ENCODE assay signal across 33 mouse cellular contexts in the genomic region with DNA sequence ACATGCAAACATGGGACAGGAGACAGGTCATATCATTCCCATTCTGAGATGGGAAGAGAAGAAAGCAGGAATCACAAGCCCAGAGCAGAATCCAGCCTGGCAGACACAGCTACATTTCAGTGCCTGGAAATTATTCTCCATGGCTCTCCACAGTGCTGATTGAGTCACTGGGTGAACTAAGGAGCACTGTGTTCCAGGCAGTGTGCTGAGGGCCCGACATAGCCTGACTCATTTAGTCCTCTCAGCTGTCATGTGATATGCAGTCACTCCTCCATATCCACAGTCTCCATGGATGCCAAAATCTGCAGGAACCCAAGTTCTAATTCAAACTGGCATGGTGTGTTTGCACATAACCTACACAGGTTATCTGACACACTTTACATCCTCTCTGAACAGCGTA.
DNase-seq lines count a peak whose midpoint lies in the region; ATAC-seq and TF ChIP-seq lines count a peak whose summit lies in the region.
"Had no signal": no experiment of that assay in that cellular context is flagged by ENCODE, and none has a peak within 500 bp of the region (broad histone marks: within the 10 kb centered on the region; RNA-seq: fewer than 3 reads in every experiment).

No protein-coding gene starts in this region.

- no peak overlapping the region for H3K27ac ChIP-seq in forebrain, embryonic 16.5 days (ENCODE audit: low read length)
- H3K27ac ChIP-seq: embryonic facial prominence, embryonic 12.5 days; forebrain, embryonic 10.5 days; heart, embryonic 10.5 days; heart, embryonic 15.5 days; hindbrain, embryonic 12.5 days; kidney, postnatal 0 days; limb, embryonic 10.5 days; limb, embryonic 15.5 days; liver, embryonic 14.5 days; midbrain, embryonic 10.5 days had no signal

- peak; percentile 6 for DNase-seq in adrenal gland, adult 2 months
- no peak for DNase-seq in adrenal gland, adult 18-20 months (ENCODE audit: low spot score in 2 of 2)
- peak; percentile 23 for DNase-seq in 3134 (ENCODE audit: extremely low read depth, insufficient read length, low spot score)
- DNase-seq in NIH3T3 (ENCODE audit: low read depth), result peak; percentile 78
- no peak for DNase-seq in left cerebral cortex, postnatal 10 days (ENCODE audit: extremely low spot score in 1 of 2, low spot score in 2 of 2)
- DNase-seq: adrenal gland, postnatal 10 days; cerebellum, adult 11 months; cerebellum, adult 9-10 months; embryo, embryonic 11 days; forebrain, postnatal 0 days; gastrocnemius, postnatal 14 days; heart, postnatal 36 days; kidney, adult 8-10 months; kidney, postnatal 4 days; layer of hippocampus, postnatal 36 days; lung, embryonic 14.5 days; lung, postnatal 14 days; right cerebral cortex, postnatal 14 days; spleen, adult 18-20 months; thymus, postnatal 14 days had no signal

- H3K4me3 ChIP-seq in myocyte, result no peak overlapping the region
- H3K4me3 ChIP-seq in forebrain, embryonic 16.5 days (replicated peaks; ENCODE audit: low read length), result no peak overlapping the region
- H3K4me3 ChIP-seq: embryonic facial prominence, embryonic 12.5 days; forebrain, embryonic 10.5 days; heart, embryonic 10.5 days; heart, embryonic 15.5 days; hindbrain, embryonic 12.5 days; limb, embryonic 10.5 days; limb, embryonic 15.5 days; midbrain, embryonic 10.5 days had no signal

- H3K9me3 ChIP-seq in forebrain, embryonic 16.5 days (ENCODE audit: control insufficient read depth, low read length), result no peaks in the 10 kb centered on the region
- H3K9me3 ChIP-seq: embryonic facial prominence, embryonic 12.5 days; forebrain, embryonic 10.5 days; heart, embryonic 10.5 days; heart, embryonic 15.5 days; hindbrain, embryonic 12.5 days; limb, embryonic 10.5 days; limb, embryonic 15.5 days; midbrain, embryonic 10.5 days had no signal

- H3K4me1 ChIP-seq in forebrain, embryonic 16.5 days (replicated peaks; ENCODE audit: control insufficient read depth, insufficient read depth, low read length), result no peaks in the 10 kb centered on the region
- H3K4me1 ChIP-seq: embryonic facial prominence, embryonic 12.5 days; forebrain, embryonic 10.5 days; heart, embryonic 10.5 days; heart, embryonic 15.5 days; hindbrain, embryonic 12.5 days; limb, embryonic 10.5 days; limb, embryonic 15.5 days; midbrain, embryonic 10.5 days had no signal

- no peaks in the 10 kb centered on the region for H3K36me3 ChIP-seq in myocyte (ENCODE audit: control insufficient read depth, insufficient read depth)
- H3K36me3 ChIP-seq in forebrain, embryonic 16.5 days (ENCODE audit: control insufficient read depth, insufficient read depth), result no peaks in the 10 kb centered on the region
- H3K36me3 ChIP-seq: embryonic facial prominence, embryonic 12.5 days; forebrain, embryonic 10.5 days; heart, embryonic 10.5 days; heart, embryonic 15.5 days; hindbrain, embryonic 12.5 days; limb, embryonic 10.5 days; limb, embryonic 15.5 days; midbrain, embryonic 10.5 days had no signal

- no peak overlapping the region for H3ac ChIP-seq in myocyte (ENCODE audit: control insufficient read depth, insufficient read length)

- H3K9ac ChIP-seq in forebrain, embryonic 16.5 days (replicated peaks; ENCODE audit: low read depth, low read length), result no peak overlapping the region
- H3K9ac ChIP-seq: embryonic facial prominence, embryonic 12.5 days; forebrain, postnatal 0 days; heart, embryonic 15.5 days; hindbrain, embryonic 12.5 days; limb, embryonic 15.5 days; liver, embryonic 14.5 days; lung, embryonic 14.5 days had no signal

- ATAC-seq in forebrain, embryonic 16.5 days, result no peak
- ATAC-seq: forebrain, postnatal 0 days; intestine, embryonic 16.5 days had no signal

- H3K79me2 ChIP-seq in myocyte (ENCODE audit: control insufficient read depth, insufficient read depth), result no peaks in the 10 kb centered on the region

- intact Hi-C loops in left cerebral cortex, postnatal 10 days (cut with DNase I), result no loop called here

- no peaks in the 10 kb centered on the region for H3K27me3 ChIP-seq in myocyte (ENCODE audit: control insufficient read depth, insufficient read depth, insufficient read length)
- no peaks in the 10 kb centered on the region for H3K27me3 ChIP-seq in forebrain, embryonic 16.5 days (replicated peaks; ENCODE audit: control insufficient read depth, insufficient read depth, low read length)
- H3K27me3 ChIP-seq: embryonic facial prominence, embryonic 12.5 days; heart, embryonic 15.5 days; hindbrain, embryonic 12.5 days; limb, embryonic 15.5 days had no signal

- TF ChIP-seq POLR2A in myocyte (IDR thresholded peaks at IDR 0.05; ENCODE audit: insufficient read length, low read depth), result no peak

- WGBS in forebrain, embryonic 16.5 days, result 80% methylated on average over 2 of the region's 2 CpGs

- no peak overlapping the region for H3K4me2 ChIP-seq in myocyte (ENCODE audit: low read depth)
- H3K4me2 ChIP-seq in forebrain, embryonic 16.5 days (ENCODE audit: low read length), result no peak overlapping the region
- H3K4me2 ChIP-seq: embryonic facial prominence, embryonic 12.5 days; heart, embryonic 15.5 days; hindbrain, embryonic 12.5 days; limb, embryonic 15.5 days; lung, embryonic 14.5 days had no signal

TF ChIP-seq in myocyte, 11 proteins besides CTCF, POLR2A, EP300 and RAD21:
- TF ChIP-seq USF1 (IDR thresholded peaks at IDR 0.05; ENCODE audit: low read depth), result peak; percentile 68
- TF ChIP-seq SRF (IDR thresholded peaks at IDR 0.05; ENCODE audit: control insufficient read depth, insufficient read length, low read depth), result no peak

Comparison
In these comparisons a context has a peak if more than half of its experiments do, and no peak if none do; other contexts are left out.
1. DNase-seq: peak in adrenal gland, adult 2 months (single experiment), 3134 (single experiment) and NIH3T3 (single experiment); none in adrenal gland, adult 18-20 months (0 of 2) and left cerebral cortex, postnatal 10 days (0 of 2).